Comparison of ENCODE assay signal across 10 mouse cellular contexts in the genomic region with DNA sequence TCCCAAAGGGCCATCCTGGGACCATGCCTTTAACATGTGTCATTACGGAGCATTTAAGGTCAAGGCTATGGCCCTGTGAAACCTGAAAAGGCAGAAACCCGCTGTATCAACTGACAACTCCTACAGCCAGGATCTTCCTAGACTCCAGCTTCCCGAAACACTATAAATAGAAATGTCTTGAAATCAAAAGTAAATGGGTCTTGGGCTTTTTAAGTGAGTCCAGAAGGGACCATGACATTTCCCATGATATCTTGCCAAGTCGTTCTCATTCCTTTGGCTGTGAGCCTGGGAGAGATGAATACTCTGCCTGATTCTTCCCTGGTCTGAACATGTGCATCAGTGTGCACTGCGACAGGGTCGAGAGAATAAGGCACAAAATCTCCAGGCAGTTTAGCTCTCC.
A peak's percentile ranks its signal among the peaks of the same experiment; 100 is the strongest.
DNase-seq lines count a peak whose midpoint lies in the region; ATAC-seq and TF ChIP-seq lines count a peak whose summit lies in the region.
"Had no signal": no experiment of that assay in that cellular context is flagged by ENCODE, and none has a peak within 500 bp of the region (broad histone marks: within the 10 kb centered on the region; RNA-seq: fewer than 3 reads in every experiment).

No protein-coding gene starts in this region.

- no peak for ATAC-seq in kidney, embryonic 14.5 days (ENCODE audit: low FRiP score, low TSS enrichment)
- peak; percentile 50 for ATAC-seq in lung, postnatal 0 days
- ATAC-seq in CD4-positive, CD25-positive, alpha-beta regulatory T cell, adult 4 months: no peak

- no peaks in the 10 kb centered on the region for H3K4me1 ChIP-seq in kidney, adult 2 months (ENCODE audit: control insufficient read depth, insufficient read depth, low read length)
- 0 out of 2 replicates have a peak, but pooled peaks cover 4% of the 10 kb centered on the region for H3K4me1 ChIP-seq in kidney, embryonic 14.5 days (ENCODE audit: control insufficient read depth, insufficient read depth, low read length)
- peaks cover 17% of the 10 kb centered on the region; the same call in 1 of the 2 replicates for H3K4me1 ChIP-seq in lung, postnatal 0 days (ENCODE audit: insufficient read depth, low read depth, low read length)

- WGBS in kidney, adult 2 months: 52% methylated on average over 6 of the region's 6 CpGs
- 71% methylated on average over 6 of the region's 6 CpGs for WGBS in kidney, embryonic 14.5 days
- WGBS in lung, postnatal 0 days: 34% methylated on average over 6 of the region's 6 CpGs

- no peak for TF ChIP-seq CTCF in kidney, adult 2 months (conservative IDR thresholded peaks at IDR 0.05; ENCODE audit: insufficient read depth, insufficient read length, low read depth, low read length)
- no peak for TF ChIP-seq CTCF in lung, postnatal 0 days (IDR thresholded peaks at IDR 0.05)

- peak; percentile 67 for DNase-seq in adrenal gland, adult 8-10 months
- DNase-seq in adrenal gland, adult 18-20 months (ENCODE audit: low spot score in 2 of 2): no peak
- peak; percentile 53 for DNase-seq in kidney, adult 2 months
- DNase-seq in fibroblast of lung, adult 2 months (ENCODE audit: low read depth): peak; percentile 66
- peak; percentile 84 for DNase-seq in lung, postnatal 0 days (ENCODE audit: low spot score)
- DNase-seq in spleen, adult 12 weeks (ENCODE audit: low spot score): no peak
- DNase-seq: right cerebral cortex, postnatal 14 days had no signal

- H3K9me3 ChIP-seq in kidney, embryonic 14.5 days (ENCODE audit: control insufficient read depth, low read length): peaks cover 8% of the 10 kb centered on the region; the same call in 1 of the 2 replicates
- H3K9me3 ChIP-seq in lung, postnatal 0 days (ENCODE audit: low read length): no peaks in the 10 kb centered on the region

- TF ChIP-seq POLR2A in kidney, adult 2 months (IDR thresholded peaks at IDR 0.05; ENCODE audit: low read depth, low read length): no peak

- no peaks in the 10 kb centered on the region for H3K36me3 ChIP-seq in kidney, adult 2 months (ENCODE audit: control insufficient read depth, insufficient read depth, low read length)
- no peaks in the 10 kb centered on the region for H3K36me3 ChIP-seq in kidney, embryonic 14.5 days (ENCODE audit: control insufficient read depth, insufficient read depth, low read length)
- no peaks in the 10 kb centered on the region for H3K36me3 ChIP-seq in lung, postnatal 0 days (ENCODE audit: insufficient read depth, low read length)

- no peak overlapping the region for H3K4me3 ChIP-seq in kidney, adult 2 months (ENCODE audit: insufficient read depth, low read depth, low read length)
- H3K4me3 ChIP-seq in kidney, embryonic 14.5 days (ENCODE audit: low read length): no peak overlapping the region
- H3K4me3 ChIP-seq in lung, postnatal 0 days (ENCODE audit: low read depth, low read length): no peak overlapping the region

- no peak overlapping the region for H3K4me2 ChIP-seq in kidney, embryonic 14.5 days (replicated peaks; ENCODE audit: low read depth, low read length)
- H3K4me2 ChIP-seq in lung, postnatal 0 days (replicated peaks; ENCODE audit: low read depth, low read length): no peak overlapping the region
- H3K4me2 ChIP-seq: midbrain, embryonic 11.5 days had no signal

- H3K27ac ChIP-seq in kidney, adult 2 months (ENCODE audit: insufficient read depth, low read depth, low read length): 0 out of 2 replicates have a peak overlapping the region, but pooled peaks have one; percentile 49
- H3K27ac ChIP-seq in kidney, embryonic 14.5 days (ENCODE audit: low read depth, low read length): no peak overlapping the region
- H3K27ac ChIP-seq in lung, postnatal 0 days (ENCODE audit: low read length): peak overlapping the region; percentile 76

- peak; percentile 42 for TF ChIP-seq EP300 in lung, postnatal 0 days (IDR thresholded peaks at IDR 0.05)

- H3K27me3 ChIP-seq in kidney, adult 2 months (replicated peaks; ENCODE audit: control insufficient read depth, insufficient read depth, low read length): no peaks in the 10 kb centered on the region
- H3K27me3 ChIP-seq in kidney, embryonic 14.5 days (ENCODE audit: control insufficient read depth, insufficient read depth, low read length): no peaks in the 10 kb centered on the region
- H3K27me3 ChIP-seq in lung, postnatal 0 days (replicated peaks; ENCODE audit: insufficient read depth, low read length): no peaks in the 10 kb centered on the region

- no peak overlapping the region for H3K9ac ChIP-seq in kidney, embryonic 14.5 days (ENCODE audit: low read depth, low read length)
- H3K9ac ChIP-seq in lung, postnatal 0 days (replicated peaks; ENCODE audit: low read depth): no peak overlapping the region

Comparison
In these comparisons a context has a peak if more than half of its experiments do, and no peak if none do; other contexts are left out.
1. DNase-seq: peak in adrenal gland, adult 8-10 months (single experiment), kidney, adult 2 months (single experiment), fibroblast of lung, adult 2 months (single experiment) and lung, postnatal 0 days (single experiment); none in adrenal gland, adult 18-20 months (0 of 2) and spleen, adult 12 weeks (single experiment).